Mouse (Mus musculus) urinary bladder, postnatal 10 days (tissue): ENCODE results near the gene Gls.

Experiments
- DNase-seq: peaks from one replicate; pipeline ENCODE4 v3.0.0; 2022; ENCODE audit warnings: low spot score

Gls gene

GRCm38 (mm10) chr1:52154890-52155289 lies 78.1 kb downstream of the Gls start:
- DNase-seq = no peak

GRCm38 (mm10) chr1:52152936-52153335 lies 80.1 kb downstream of the Gls start:
- no peak for DNase-seq

- no peak for DNase-seq
Measured at GRCm38 (mm10) chr1:52152369-52152768, 80.7 kb downstream of the Gls start.

GRCm38 (mm10) chr1:52151166-52151565 lies 81.9 kb downstream of the Gls start:
- DNase-seq = no peak

- no peak for DNase-seq
Measured at GRCm38 (mm10) chr1:52150676-52151075, 82.4 kb downstream of the Gls start.

- DNase-seq = no peak
Measured at GRCm38 (mm10) chr1:52149934-52150346, 83.1 kb downstream of the Gls start.

- no peak for DNase-seq
Measured at GRCm38 (mm10) chr1:52148696-52149095, 84.3 kb downstream of the Gls start.

GRCm38 (mm10) chr1:52148178-52148577 lies 84.9 kb downstream of the Gls start:
- DNase-seq = no peak

- no peak for DNase-seq
Measured at GRCm38 (mm10) chr1:52147431-52147830, 85.6 kb downstream of the Gls start.

GRCm38 (mm10) chr1:52146214-52146970 lies 86.6 kb downstream of the Gls start:
- no peak for DNase-seq

GRCm38 (mm10) chr1:52144907-52145306 lies 88.1 kb downstream of the Gls start:
- no peak for DNase-seq

- DNase-seq = no peak
Measured at GRCm38 (mm10) chr1:52143596-52144156, 89.4 kb downstream of the Gls start.

GRCm38 (mm10) chr1:52143191-52143590 lies 89.8 kb downstream of the Gls start:
- no peak for DNase-seq

GRCm38 (mm10) chr1:52142117-52142516 lies 90.9 kb downstream of the Gls start:
- no peak for DNase-seq

- no peak for DNase-seq
Measured at GRCm38 (mm10) chr1:52141482-52141881, 91.5 kb downstream of the Gls start.

- DNase-seq = no peak
Measured at GRCm38 (mm10) chr1:52140534-52140933, 92.5 kb downstream of the Gls start.

GRCm38 (mm10) chr1:52137292-52137691 lies 95.7 kb downstream of the Gls start:
- DNase-seq = no peak

- no peak for DNase-seq
Measured at GRCm38 (mm10) chr1:52133254-52133653, 99.8 kb downstream of the Gls start.

GRCm38 (mm10) chr1:52131787-52132377 lies 101.2 kb downstream of the Gls start:
- DNase-seq = no peak

GRCm38 (mm10) chr1:52129794-52130193 lies 103.2 kb downstream of the Gls start:
- no peak for DNase-seq

GRCm38 (mm10) chr1:52127350-52127749 lies 105.7 kb downstream of the Gls start:
- DNase-seq = no peak

GRCm38 (mm10) chr1:52124818-52125217 lies 108.2 kb downstream of the Gls start:
- DNase-seq = no peak

GRCm38 (mm10) chr1:52121052-52121451 lies 112.0 kb downstream of the Gls start:
- DNase-seq = no peak
